Mouse (Mus musculus) liver, embryonic 13.5 days (tissue): ENCODE results near the gene Neu3. TPM values are rescaled to one million over a fixed set of nuclear protein-coding genes. Genes with fewer than 3 reads are reported as not detected.

Experiments used
- ATAC-seq: fragments of 200-750 bp; cut with Nextera tagmentation; 2 replicates; pipeline ENCODE4 v1.8.0; 2017; ENCODE audit warnings: low read depth, mild to moderate bottlenecking, moderate number of reproducible peaks, moderate library complexity
- DNase-seq: peaks from one replicate; pipeline ENCODE4 v3.0.0; 2022
- H3K27ac ChIP-seq: fragments of 300-500 bp; sonication (generic); 2 replicates; pipeline ENCODE4 v1.5.1; 2015; ENCODE audit warnings: moderate library complexity, mild to moderate bottlenecking, inconsistent platforms
- H3K27me3 ChIP-seq: fragments of 300-500 bp; sonication (generic); 2 replicates; pipeline ENCODE4 v1.6.1; 2015; ENCODE audit warnings: mild to moderate bottlenecking, inconsistent platforms
- H3K36me3 ChIP-seq: fragments of 300-500 bp; sonication (generic); 2 replicates; pipeline ENCODE4 v1.6.1; 2015; ENCODE audit warnings: mild to moderate bottlenecking, inconsistent platforms
- H3K4me1 ChIP-seq: fragments of 300-500 bp; sonication (generic); replicated peaks from 2 replicates; pipeline ENCODE4 v1.6.1; 2015; ENCODE audit warnings: inconsistent platforms
- H3K4me2 ChIP-seq: fragments of 300-500 bp; sonication (generic); 2 replicates; pipeline ENCODE4 v1.6.1; 2015; ENCODE audit warnings: inconsistent platforms, mild to moderate bottlenecking, moderate library complexity
- H3K4me3 ChIP-seq: fragments of 300-500 bp; sonication (generic); replicated peaks from 2 replicates; pipeline ENCODE4 v1.5.1; 2015; ENCODE audit warnings: mild to moderate bottlenecking, inconsistent platforms
- H3K9ac ChIP-seq: fragments of 300-500 bp; sonication (generic); 2 replicates; pipeline ENCODE4 v1.6.1; 2015; ENCODE audit warnings: mild to moderate bottlenecking, inconsistent platforms
- H3K9me3 ChIP-seq: fragments of 300-500 bp; sonication (generic); replicated peaks from 2 replicates; pipeline ENCODE4 v1.6.1; 2016; ENCODE audit warnings: inconsistent platforms
- WGBS: fragments of 180-500 bp; shearing (Covaris S2); methylation state at CpG from one replicate; pipeline ENCODE4 v1.1.7; 2015; ENCODE audit not compliant: insufficient replicate concordance; 5-methylcytosine and 5-hydroxymethylcytosine counted together
- polyA plus RNA-seq: library from polyadenylated mRNA; unstranded; fragments of >200 nt; fragmentation: Nextera tagmentation; extraction: Ambion mirVana; gene quantifications from 2 replicates; pipeline ENCODE4 v1.2.1, GENCODE M21; 2015

The Neu3 gene
- 4.2 and 4.8 TPM in 2 replicates for polyA plus RNA-seq

DNA sequence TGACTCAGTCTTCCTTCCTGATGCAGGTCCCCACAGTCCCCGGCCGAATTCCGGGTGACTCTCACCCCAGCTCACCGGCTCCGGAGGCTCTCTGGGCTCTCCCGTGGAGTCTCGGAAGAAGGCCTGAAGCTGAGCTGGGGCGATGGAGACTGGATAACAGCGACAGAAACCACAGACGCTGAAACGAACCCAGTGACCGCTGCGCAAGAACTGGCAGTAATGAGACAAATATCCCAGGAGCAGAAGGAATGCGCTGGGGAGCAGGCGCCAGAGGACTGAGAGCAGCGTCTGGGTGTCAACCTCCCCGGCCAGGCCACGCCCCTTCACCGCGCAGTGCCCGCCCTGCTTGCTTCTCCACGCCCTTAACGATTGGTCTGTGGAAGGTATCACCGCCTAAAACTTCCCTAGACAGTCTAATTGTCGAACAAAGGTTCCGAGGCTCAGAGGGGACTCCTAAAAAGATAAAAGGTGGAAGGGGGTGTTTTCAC lies at the start of gene Neu3:
Gene Neu3 (minus strand): TSS at position 335 of the 488 bp plus-strand sequence.
- peak; percentile 94 for DNase-seq
- Histone ChIP-seq H3K4me1 (peaks cover 49% of the 10 kb centered on the region), H3K9ac (peak within 1 kb of the TSS; percentile 88), H3K4me2 (peak within 1 kb of the TSS; percentile 82), H3K4me3 (peak within 1 kb of the TSS; percentile 76), H3K36me3 (peaks cover 2% of the 10 kb centered on the region), H3K27ac (peak within 1 kb of the TSS; percentile 91), H3K9me3 (no peaks in the 10 kb centered on the region), H3K27me3 (no peaks in the 10 kb centered on the region)
- WGBS, result under 1% methylated on average over 26 of the region's 26 CpGs
- ATAC-seq, result peak; percentile 91

DNA sequence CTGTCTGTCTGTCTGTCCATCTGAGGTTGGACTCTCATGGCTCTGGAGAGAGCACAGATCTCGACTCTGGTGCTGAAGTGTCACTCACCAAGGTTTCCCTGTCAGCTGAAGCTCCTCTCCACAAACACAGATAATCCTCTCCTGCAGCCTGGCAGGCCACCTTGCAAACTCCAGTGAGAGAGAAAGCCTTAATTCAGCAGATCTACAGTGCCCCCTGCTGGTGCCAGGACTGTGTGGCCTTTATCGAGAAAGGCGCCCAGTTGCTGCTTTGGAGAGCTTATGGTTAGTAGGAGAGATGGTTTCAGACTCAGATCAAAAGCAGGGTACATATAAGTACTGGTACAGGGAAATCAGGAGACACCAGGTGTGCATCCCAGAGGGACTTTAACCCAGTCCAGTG lies 48.1 kb upstream of the Neu3 start:
- H3K4me1 ChIP-seq, result no peaks in the 10 kb centered on the region
- H3K4me3 ChIP-seq, result no peak overlapping the region
- 0 out of 2 replicates have a peak, but pooled peaks cover 8% of the 10 kb centered on the region for H3K27me3 ChIP-seq
- no peaks in the 10 kb centered on the region for H3K36me3 ChIP-seq
- 2% methylated on average over 3 of the region's 3 CpGs for WGBS
- no peak overlapping the region for H3K9ac ChIP-seq
- H3K4me2 ChIP-seq, result no peak overlapping the region
- no peak overlapping the region for H3K27ac ChIP-seq
- H3K9me3 ChIP-seq, result no peaks in the 10 kb centered on the region
- ATAC-seq, result no peak
- peak; percentile 68 for DNase-seq

DNA sequence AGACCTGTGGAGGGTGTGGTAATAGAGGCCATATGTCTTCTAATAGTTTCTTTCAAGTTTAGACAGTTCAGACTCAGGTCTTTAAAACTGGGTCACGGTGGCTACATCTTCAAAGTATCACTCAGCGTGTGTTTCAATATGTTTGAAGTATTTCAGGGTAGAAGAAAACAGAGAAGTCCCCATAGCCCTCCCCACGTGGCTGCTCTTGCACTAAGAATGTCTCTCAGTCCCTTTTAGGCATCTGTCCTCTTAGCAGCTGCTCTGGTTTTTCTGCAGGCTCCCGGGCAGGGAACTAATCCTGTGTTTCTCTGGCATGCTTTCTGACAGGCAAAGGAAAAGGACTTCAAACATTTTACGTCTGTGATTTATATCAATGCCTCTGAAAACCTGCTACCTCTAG lies 47.7 kb upstream of the Neu3 start:
- DNase-seq, result no peak
- no peaks in the 10 kb centered on the region for H3K4me1 ChIP-seq
- H3K36me3 ChIP-seq, result no peaks in the 10 kb centered on the region
- 0 out of 2 replicates have a peak, but pooled peaks cover 8% of the 10 kb centered on the region for H3K27me3 ChIP-seq
- 47% methylated on average over 5 of the region's 5 CpGs for WGBS
- no peaks in the 10 kb centered on the region for H3K9me3 ChIP-seq
- no peak for ATAC-seq
- H3K9ac ChIP-seq, result no peak overlapping the region
- H3K27ac ChIP-seq, result no peak overlapping the region
- H3K4me3 ChIP-seq, result no peak overlapping the region
- no peak overlapping the region for H3K4me2 ChIP-seq

- Histone ChIP-seq H3K9me3 (no peaks in the 10 kb centered on the region), H3K27me3 (0 out of 2 replicates have a peak, but pooled peaks cover 8% of the 10 kb centered on the region), H3K27ac (no peak overlapping the region), H3K4me3 (no peak overlapping the region), H3K36me3 (no peaks in the 10 kb centered on the region), H3K4me1 (no peaks in the 10 kb centered on the region), H3K9ac (no peak overlapping the region), H3K4me2 (no peak overlapping the region)
- ATAC-seq (no peak), DNase-seq (no peak)
- WGBS, result 60% methylated on average over 6 of the region's 6 CpGs
Observed at GRCm38 (mm10) chr7:99873965-99874364, 45.7 kb upstream of the Neu3 start.

GRCm38 (mm10) chr7:99869296-99869695 lies 41.1 kb upstream of the Neu3 start:
- H3K9ac ChIP-seq, result no peak overlapping the region
- no peak overlapping the region for H3K4me2 ChIP-seq
- no peaks in the 10 kb centered on the region for H3K9me3 ChIP-seq
- no peaks in the 10 kb centered on the region for H3K4me1 ChIP-seq
- no peaks in the 10 kb centered on the region for H3K36me3 ChIP-seq
- ATAC-seq (no peak), DNase-seq (no peak)
- H3K4me3 ChIP-seq, result no peak overlapping the region
- WGBS, result 40% methylated on average over 4 of the region's 4 CpGs
- H3K27me3 ChIP-seq, result no peaks in the 10 kb centered on the region
- H3K27ac ChIP-seq, result no peak overlapping the region

DNA sequence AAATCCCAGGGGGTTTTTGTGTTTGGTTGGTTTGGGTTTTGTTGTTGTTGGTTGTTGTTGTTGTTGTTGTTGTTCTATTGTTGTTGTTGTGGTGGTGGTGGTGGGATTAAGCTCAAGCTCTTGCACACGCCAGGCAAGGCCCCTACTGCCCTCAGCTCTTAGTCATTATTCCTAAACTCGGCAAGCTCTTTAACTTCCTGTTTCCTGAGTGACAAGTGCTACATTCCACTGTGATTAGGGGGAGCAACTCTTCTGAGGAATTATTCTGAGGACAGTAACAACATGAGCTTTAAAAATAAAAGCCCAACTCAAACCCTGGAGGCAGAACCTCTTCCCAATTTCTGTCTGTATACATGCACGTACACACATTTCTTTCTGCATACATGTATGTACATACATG lies 37.0 kb upstream of the Neu3 start:
- no peak for DNase-seq
- Histone ChIP-seq H3K9me3 (no peaks in the 10 kb centered on the region), H3K4me3 (no peak overlapping the region), H3K27me3 (peaks cover 13% of the 10 kb centered on the region; the same call in 1 of the 2 replicates), H3K27ac (no peak overlapping the region), H3K4me2 (no peak overlapping the region), H3K9ac (no peak overlapping the region), H3K36me3 (no peaks in the 10 kb centered on the region), H3K4me1 (no peaks in the 10 kb centered on the region)
- WGBS, result 41% methylated on average over 3 of the region's 3 CpGs
- ATAC-seq, result no peak

- Histone ChIP-seq H3K4me3 (no peak overlapping the region), H3K27me3 (peaks cover 13% of the 10 kb centered on the region; the same call in 1 of the 2 replicates), H3K4me1 (no peaks in the 10 kb centered on the region), H3K9ac (no peak overlapping the region), H3K36me3 (no peaks in the 10 kb centered on the region), H3K4me2 (no peak overlapping the region), H3K27ac (no peak overlapping the region), H3K9me3 (no peaks in the 10 kb centered on the region)
- 58% methylated on average over 11 of the region's 11 CpGs for WGBS
- no peak for DNase-seq
- no peak for ATAC-seq
Observed at GRCm38 (mm10) chr7:99864241-99865028, 36.2 kb upstream of the Neu3 start.

- WGBS, result 28% methylated on average over 7 of the region's 7 CpGs
- ATAC-seq (no peak), DNase-seq (no peak)
- H3K9me3 ChIP-seq, result no peaks in the 10 kb centered on the region
- no peak within 1 kb of the TSS for H3K9ac ChIP-seq
- H3K27ac ChIP-seq, result no peak within 1 kb of the TSS
- H3K4me3 ChIP-seq, result no peak within 1 kb of the TSS
- H3K4me2 ChIP-seq, result no peak within 1 kb of the TSS
- H3K36me3 ChIP-seq, result no peaks in the 10 kb centered on the region
- H3K27me3 ChIP-seq, result peaks cover 13% of the 10 kb centered on the region; the same call in 1 of the 2 replicates
- H3K4me1 ChIP-seq, result peaks cover 5% of the 10 kb centered on the region
Observed at GRCm38 (mm10) chr7:99863362-99863761, 35.1 kb upstream of the Neu3 start, which contains the start of gene Spcs2. Gene Spcs2 (minus strand): TSS chr7:99863462.

DNA sequence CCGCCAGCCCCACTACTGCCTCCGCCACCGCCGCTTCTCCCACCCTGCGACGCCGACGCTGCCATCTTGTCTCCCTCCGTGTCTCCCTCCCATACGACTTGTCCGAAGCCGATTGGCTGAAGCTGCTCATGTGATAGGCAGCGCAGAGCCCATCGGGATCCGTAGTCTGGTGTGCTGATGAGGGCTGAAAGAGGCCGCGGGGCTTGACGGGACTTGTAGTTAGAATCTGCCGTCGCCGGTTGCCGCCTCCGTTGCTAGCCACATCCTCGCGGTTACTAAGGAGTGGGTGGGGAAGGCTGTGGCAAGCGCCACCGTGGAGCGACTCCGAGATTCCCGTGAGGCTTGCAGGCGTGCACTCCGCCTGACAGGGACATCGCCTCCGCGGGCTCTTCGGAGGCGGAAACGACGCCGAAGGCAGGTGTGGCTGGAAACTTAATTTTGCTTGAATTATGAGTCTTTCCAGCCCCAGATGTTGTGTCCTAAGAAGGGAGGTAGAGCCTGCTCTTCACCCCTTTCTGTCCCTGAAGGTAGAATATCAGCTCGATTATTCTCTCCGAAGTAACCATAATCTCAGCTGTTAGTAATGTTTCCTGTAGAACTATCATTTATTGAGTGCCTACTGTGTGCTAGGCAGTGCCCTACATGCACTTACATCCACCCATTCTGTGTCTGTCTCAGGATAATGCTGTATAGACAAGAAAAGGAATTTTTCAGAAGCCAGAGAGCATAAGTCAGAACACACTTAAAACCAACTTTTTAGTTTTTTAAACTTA lies 30.8 kb upstream of the Neu3 start, which contains the start of gene Xrra1:
Gene Xrra1 (plus strand): TSS at position 304 of the 773 bp plus-strand sequence.
- no peaks in the 10 kb centered on the region for H3K9me3 ChIP-seq
- H3K4me3 ChIP-seq, result peak within 1 kb of the TSS; percentile 89
- H3K4me2 ChIP-seq, result peak within 1 kb of the TSS; percentile 91
- peaks cover 13% of the 10 kb centered on the region; the same call in 1 of the 2 replicates for H3K27me3 ChIP-seq
- ATAC-seq (peak; percentile 97), DNase-seq (peak; percentile 96)
- H3K9ac ChIP-seq, result peak within 1 kb of the TSS; percentile 92
- peak within 1 kb of the TSS; percentile 73 for H3K27ac ChIP-seq
- peaks cover 26% of the 10 kb centered on the region for H3K4me1 ChIP-seq
- WGBS, result 1% methylated on average over 42 of the region's 42 CpGs
- peaks cover 21% of the 10 kb centered on the region for H3K36me3 ChIP-seq

DNA sequence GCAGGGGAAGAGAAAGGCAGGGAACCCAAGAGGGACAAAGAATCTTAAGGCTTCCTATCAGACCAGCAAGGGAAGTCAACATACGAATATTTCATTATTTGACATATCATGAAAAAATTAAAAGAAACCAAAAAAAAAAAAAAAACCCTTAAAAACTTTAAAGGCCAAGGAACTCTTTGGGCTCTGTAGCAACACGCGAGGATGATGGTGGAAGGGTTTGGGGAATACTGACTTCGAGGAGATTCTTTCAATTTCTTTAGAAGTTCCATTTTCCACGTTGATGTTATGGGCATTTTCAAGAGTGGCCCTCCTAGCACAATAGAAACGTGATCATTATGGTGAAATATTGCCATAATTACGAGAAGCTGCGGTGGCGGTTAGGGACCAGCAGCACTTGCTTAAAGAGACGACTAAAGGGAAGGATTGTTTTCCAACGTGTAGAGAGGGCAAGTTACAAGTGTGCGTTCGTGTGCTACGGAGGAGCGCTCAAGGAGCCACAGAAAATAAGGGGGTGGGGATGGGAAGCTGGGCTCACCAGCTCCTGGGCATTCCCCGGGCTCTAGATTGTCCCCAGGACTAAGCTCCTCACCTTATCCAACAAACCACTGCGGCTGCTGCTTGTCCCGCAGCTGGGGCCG lies 30.1 kb upstream of the Neu3 start:
- Histone ChIP-seq H3K36me3 (peaks cover 28% of the 10 kb centered on the region), H3K9ac (peak overlapping the region; percentile 92), H3K9me3 (no peaks in the 10 kb centered on the region), H3K27me3 (peaks cover 12% of the 10 kb centered on the region; the same call in 1 of the 2 replicates), H3K27ac (peak overlapping the region; percentile 73), H3K4me2 (peak overlapping the region; percentile 91), H3K4me1 (peaks cover 26% of the 10 kb centered on the region), H3K4me3 (peak overlapping the region; percentile 89)
- ATAC-seq (peak; percentile 54), DNase-seq (no peak)
- 1% methylated on average over 19 of the region's 19 CpGs for WGBS
